Mouse (Mus musculus) C3H10T1/2 (cell line): Measurements from ENCODE around the gene Gm4133. TPM values are rescaled to one million over a fixed set of nuclear protein-coding genes. Genes with fewer than 3 reads are reported as not detected.

Experiments
- polyA plus RNA-seq, 2 experiments: library from polyadenylated mRNA; unstranded; fragments of >200 nt; fragmentation: generic; extraction: Trizol; gene quantifications; one replicate each; pipeline ENCODE4 v1.2.1; 2012; ENCODE audit warnings: missing spikeins in 2 of 2

Gene Gm4133
- polyA plus RNA-seq = not detected

GRCm38 (mm10) chr7:20333965-20334364, at the start of gene Gm4133:
Gene Gm4133, minus strand, starts transcription at chr7:20334065.

GRCm38 (mm10) chr7:20375310-20375709, 41.4 kb upstream of the Gm4133 start, which contains the start of gene Gm5728:
Gene Gm5728, minus strand, starts transcription at chr7:20375410.

Other genes starting within 250 kb of the Gm4133 start
- not detected for gene Vmn1r91, start 234.4 kb downstream of the Gm4133 start, polyA plus RNA-seq
- gene Gm16442, start 211.5 kb downstream of the Gm4133 start, polyA plus RNA-seq = not detected
- not detected for gene Vmn1r93, start 195.0 kb downstream of the Gm4133 start, polyA plus RNA-seq
- not detected for gene Vmn1r94, start 165.7 kb downstream of the Gm4133 start, polyA plus RNA-seq
- gene Vmn1r95, start 140.4 kb downstream of the Gm4133 start, polyA plus RNA-seq = not detected
- gene Gm6164, start 128.5 kb downstream of the Gm4133 start, polyA plus RNA-seq = not detected
- gene Gm4498, start 100.2 kb downstream of the Gm4133 start, polyA plus RNA-seq = not detected
- not detected for gene Gm5890, start 71.2 kb downstream of the Gm4133 start, polyA plus RNA-seq
- gene Gm5728, start 41.3 kb upstream of the Gm4133 start, polyA plus RNA-seq = not detected
- not detected for gene Vmn1r100, start 83.9 kb upstream of the Gm4133 start, polyA plus RNA-seq
- not detected for gene Vmn1r101, start 108.5 kb upstream of the Gm4133 start, polyA plus RNA-seq
- gene Gm10670, start 140.9 kb upstream of the Gm4133 start, polyA plus RNA-seq = not detected
- not detected for gene Vmn1r103, start 176.5 kb upstream of the Gm4133 start, polyA plus RNA-seq
- not detected for gene Vmn1r104, start 199.8 kb upstream of the Gm4133 start, polyA plus RNA-seq
- gene Gm5726, start 211.7 kb upstream of the Gm4133 start, polyA plus RNA-seq = not detected
- gene Gm4141, start 242.2 kb upstream of the Gm4133 start, polyA plus RNA-seq = not detected